Mouse (Mus musculus) MEL-GATA-1-ER (cell line): ENCODE data around the gene Kcnh6.

Experiments
- DNase-seq: peaks from one replicate; pipeline ENCODE4 v3.0.0-alpha.2; 2012; ENCODE audit warnings: low read depth; ENCODE audit errors: extremely low read depth

Kcnh6 gene

GRCm38 (mm10) chr11:106061311-106061710, 53.4 kb downstream of the Kcnh6 start:
- DNase-seq, result no peak

- no peak for DNase-seq
Observed at GRCm38 (mm10) chr11:106063756-106064155, 55.8 kb downstream of the Kcnh6 start.

GRCm38 (mm10) chr11:106065073-106065922, 57.4 kb downstream of the Kcnh6 start:
- no peak for DNase-seq

- DNase-seq, result peak; percentile 80
Observed at GRCm38 (mm10) chr11:106065923-106066571, 58.1 kb downstream of the Kcnh6 start, which contains the start of gene Taco1. Gene Taco1 (plus strand): TSS chr11:106066061.

GRCm38 (mm10) chr11:106066616-106067015, 58.7 kb downstream of the Kcnh6 start:
- peak; percentile 60 for DNase-seq

GRCm38 (mm10) chr11:106073774-106074173, 65.8 kb downstream of the Kcnh6 start:
- no peak for DNase-seq

- peak; percentile 71 for DNase-seq
Observed at GRCm38 (mm10) chr11:106076321-106076720, 68.4 kb downstream of the Kcnh6 start.
